Mouse (Mus musculus) liver, postnatal 0 days (tissue): Measurements from ENCODE around the gene Celf2.

Source experiments
- CTCF ChIP-seq: sonication (generic); IDR thresholded peaks from 2 replicates; pipeline ENCODE4 v1.5.1; 2016; ENCODE audit warnings: antibody characterized with exemption, low read depth
- EP300 ChIP-seq: IDR thresholded peaks from 2 replicates; pipeline ENCODE4 v1.6.1; 2016; ENCODE audit warnings: antibody characterized with exemption, low read depth, mild to moderate bottlenecking

DNA sequence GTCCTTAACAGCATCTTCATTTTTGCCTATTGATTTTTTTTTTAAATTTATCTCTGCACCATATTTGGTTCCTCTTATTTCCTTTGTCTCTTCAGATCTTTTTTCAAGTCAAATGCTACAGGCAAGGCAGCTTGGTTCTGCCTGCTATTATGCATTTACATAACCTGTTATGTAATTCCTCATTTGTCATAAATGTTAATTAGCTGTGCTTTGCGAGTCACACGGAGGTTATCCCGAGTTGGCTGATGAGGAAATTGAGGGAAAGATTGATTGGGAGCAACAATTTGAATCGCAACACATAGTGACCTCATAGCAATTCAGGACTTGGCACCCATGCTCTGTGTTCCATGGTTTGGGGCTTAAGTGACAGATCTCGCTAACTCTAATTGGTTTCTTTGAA lies 158.1 kb downstream of the Celf2 start:
- no peak for TF ChIP-seq CTCF
- TF ChIP-seq EP300 = no peak
